Mouse (Mus musculus): Measurements from ENCODE around the gene Sugt1.

Sugt1 gene

DNA sequence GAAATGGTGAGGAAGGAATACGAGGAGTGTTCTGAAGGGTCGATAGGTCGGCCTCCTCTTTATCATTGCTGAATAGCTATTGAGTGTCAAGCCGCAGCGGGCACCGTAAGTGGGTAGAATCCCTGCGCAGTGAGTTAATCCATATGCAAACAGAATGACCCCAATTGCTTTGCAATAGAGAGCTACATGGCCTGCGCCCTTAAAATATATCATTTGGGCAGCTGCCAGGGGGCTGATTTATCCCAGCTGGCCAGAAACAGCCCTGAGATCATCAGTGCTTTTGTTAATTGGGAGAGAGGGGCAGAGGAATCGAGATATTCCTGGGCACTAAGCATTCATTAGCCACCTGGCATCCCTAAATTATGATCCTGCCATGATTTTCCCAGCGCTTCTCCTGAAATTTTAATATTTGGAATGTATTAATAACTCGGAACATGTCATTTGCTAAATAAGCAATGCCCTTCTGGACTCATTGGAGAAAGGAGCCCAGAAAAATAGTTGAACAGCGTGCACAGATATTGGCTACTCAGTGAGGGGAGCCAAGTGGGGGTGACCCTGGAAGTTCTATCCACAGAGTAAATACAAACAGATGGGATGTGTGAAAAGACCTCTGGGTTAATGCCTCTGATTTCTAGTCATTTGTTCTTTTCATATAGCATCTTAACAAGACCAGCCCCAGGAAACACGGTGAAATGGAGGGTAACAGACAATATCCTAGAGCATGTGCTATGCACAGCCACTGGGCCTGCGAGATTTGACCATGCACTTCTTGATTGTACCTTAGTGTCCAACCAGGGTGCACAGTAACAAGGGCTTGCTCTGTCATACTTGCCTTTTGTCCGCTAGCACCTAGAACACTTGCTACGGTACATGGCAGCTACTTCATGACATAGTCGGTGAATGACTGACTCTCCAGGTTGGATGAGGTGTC, 85.9 kb downstream of the Sugt1 start:
- in situ Hi-C loops (cut with MboI, MseI) = no loop called here

DNA sequence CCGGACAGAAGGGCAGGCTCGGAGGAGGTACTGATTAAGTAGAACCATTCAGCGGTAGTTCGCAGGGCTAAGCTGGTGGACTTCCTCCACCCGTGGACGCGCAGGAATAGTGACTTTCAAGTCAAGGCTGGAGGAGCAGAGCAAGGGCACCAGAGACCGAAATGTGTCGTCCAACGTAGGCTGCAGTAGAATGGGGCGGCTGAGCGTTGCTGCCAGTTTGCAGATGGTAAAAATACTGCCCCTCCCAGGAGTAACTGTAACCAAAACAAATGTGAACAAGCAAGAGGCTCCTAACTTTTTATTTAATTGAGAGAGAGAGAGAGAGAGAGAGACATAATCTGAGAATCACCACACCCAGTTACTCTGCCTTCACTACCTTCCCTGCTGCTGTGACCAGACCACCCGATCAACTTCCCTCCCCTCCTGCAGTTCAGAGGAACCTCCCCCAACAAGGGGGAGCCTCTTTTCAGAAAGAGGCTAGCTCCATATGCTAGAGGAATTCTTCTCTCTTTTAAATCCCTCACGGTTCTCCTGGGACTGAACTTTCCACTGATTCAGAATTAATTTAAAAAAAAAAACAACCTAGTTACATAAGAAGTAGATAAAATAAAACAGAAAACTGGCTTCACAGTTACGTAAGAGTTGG, 89.7 kb downstream of the Sugt1 start:
- in situ Hi-C loops (cut with MboI, MseI) = no loop called here

DNA sequence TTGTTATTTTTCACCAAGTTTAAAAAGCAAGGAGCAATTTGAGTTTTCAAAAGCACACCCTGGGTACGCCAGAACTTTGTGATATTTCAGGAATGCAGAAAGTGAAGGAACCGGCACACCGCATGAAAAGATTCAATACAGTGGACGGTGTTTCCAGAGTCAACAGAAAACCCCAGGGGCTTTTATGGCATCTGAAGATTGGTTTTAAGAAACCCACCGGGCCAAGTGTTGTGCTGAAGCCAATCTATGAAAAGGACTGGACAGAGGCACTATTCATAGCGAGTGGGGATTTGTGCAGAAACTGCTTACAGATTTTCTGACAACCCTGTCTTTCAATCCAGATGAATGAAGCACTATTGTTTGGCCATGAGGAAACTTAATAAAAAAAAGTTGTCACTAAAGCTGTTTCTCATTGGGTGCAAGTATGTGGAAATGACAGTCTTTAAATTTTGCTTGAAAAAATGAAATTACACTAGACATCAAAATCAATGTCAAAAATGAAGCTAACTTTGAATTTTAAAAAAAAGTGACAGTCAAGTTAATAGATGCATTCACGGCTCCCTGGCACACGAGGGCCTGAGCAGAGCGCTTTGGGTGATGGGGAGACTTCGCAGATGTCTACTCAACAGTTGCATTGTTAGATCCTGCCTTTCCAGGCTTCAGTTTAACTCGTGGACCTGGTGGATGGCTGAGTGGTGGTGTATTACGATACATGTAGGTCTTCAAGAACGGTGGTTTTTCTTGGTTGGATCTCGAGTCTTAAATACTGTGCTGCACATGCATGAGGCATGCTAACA, 90.6 kb downstream of the Sugt1 start:
- in situ Hi-C loops (cut with MboI, MseI) = no loop called here

DNA sequence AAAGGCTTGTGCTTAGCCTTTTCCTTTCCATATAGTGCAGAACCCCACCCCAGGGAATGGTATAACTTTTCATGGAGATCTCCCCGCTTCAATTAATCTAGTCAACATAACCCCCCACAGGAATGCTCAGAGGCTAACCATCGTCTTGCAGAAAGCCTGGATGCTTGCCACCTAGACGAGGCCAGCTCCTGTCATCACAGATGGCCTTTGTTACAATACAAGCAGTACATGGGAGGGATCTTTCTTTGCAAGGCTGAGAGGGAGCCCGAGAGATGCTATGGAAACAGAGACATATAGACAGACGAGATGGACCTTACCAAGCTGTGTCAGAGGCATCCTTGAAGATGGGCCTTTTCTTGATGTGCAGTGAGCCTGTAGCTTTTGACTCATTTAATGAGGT, 93.2 kb downstream of the Sugt1 start:
- in situ Hi-C loops (cut with MboI, MseI) = no loop called here

Measured in T-helper 2 cell (primary cell).